Mouse (Mus musculus) thymus, postnatal 0 days (tissue): Measurements from ENCODE around the gene Matn4. TPM values are rescaled to one million over a fixed set of nuclear protein-coding genes. Genes with fewer than 3 reads are reported as not detected.
A peak's percentile ranks its signal among the peaks of the same experiment; 100 is the strongest.

ENCODE experiments used
- DNase-seq: peaks from one replicate; pipeline ENCODE4 v3.0.0-alpha.2; 2015; ENCODE audit warnings: low spot score
- polyA plus RNA-seq: library from polyadenylated mRNA; unstranded; fragments of >200 nt; fragmentation: Nextera tagmentation; extraction: Ambion mirVana; gene quantifications from 2 replicates; pipeline ENCODE4 v1.2.1, GENCODE M21; 2015

Matn4 gene
- polyA plus RNA-seq, 1 experiment from 2014 or later = 0.08 TPM

GRCm38 (mm10) chr2:164436215-164436913 is 31.4 kb upstream of the Matn4 start:
- DNase-seq = no peak

- no peak for DNase-seq
These were observed 30.5 kb upstream of the Matn4 start for GRCm38 (mm10) chr2:164435216-164436090.

GRCm38 (mm10) chr2:164434681-164435080 is 29.7 kb upstream of the Matn4 start:
- no peak for DNase-seq

- DNase-seq = no peak
These were observed 28.4 kb upstream of the Matn4 start for GRCm38 (mm10) chr2:164433278-164433895.

- DNase-seq = no peak
These were observed 27.7 kb upstream of the Matn4 start for GRCm38 (mm10) chr2:164432541-164433191.

- no peak for DNase-seq
These were observed 26.9 kb upstream of the Matn4 start for GRCm38 (mm10) chr2:164431676-164432465.

GRCm38 (mm10) chr2:164430697-164431096 is 25.7 kb upstream of the Matn4 start:
- DNase-seq = no peak

- DNase-seq = no peak
These were observed 25.1 kb upstream of the Matn4 start for GRCm38 (mm10) chr2:164429881-164430615.

GRCm38 (mm10) chr2:164428451-164428850 is 23.5 kb upstream of the Matn4 start:
- no peak for DNase-seq

- no peak for DNase-seq
These were observed 22.0 kb upstream of the Matn4 start for GRCm38 (mm10) chr2:164426952-164427351.

GRCm38 (mm10) chr2:164426121-164426520 is 21.2 kb upstream of the Matn4 start:
- no peak for DNase-seq

- DNase-seq = no peak
These were observed 20.4 kb upstream of the Matn4 start for GRCm38 (mm10) chr2:164425401-164425800.

GRCm38 (mm10) chr2:164424406-164424805 is 19.4 kb upstream of the Matn4 start:
- no peak for DNase-seq

- no peak for DNase-seq
These were observed 18.5 kb upstream of the Matn4 start for GRCm38 (mm10) chr2:164423464-164423863.

GRCm38 (mm10) chr2:164422675-164423393 is 17.9 kb upstream of the Matn4 start:
- DNase-seq = peak; percentile 9

GRCm38 (mm10) chr2:164421979-164422378 is 17.0 kb upstream of the Matn4 start:
- no peak for DNase-seq

- DNase-seq = no peak
These were observed 16.3 kb upstream of the Matn4 start for GRCm38 (mm10) chr2:164421306-164421705.

- no peak for DNase-seq
These were observed 14.5 kb upstream of the Matn4 start for GRCm38 (mm10) chr2:164419489-164419888.

GRCm38 (mm10) chr2:164418308-164418875 is 13.4 kb upstream of the Matn4 start:
- DNase-seq = no peak
